Mouse (Mus musculus): ENCODE measurements around the gene Sass6. TPM values are rescaled to one million over a fixed set of nuclear protein-coding genes. Genes with fewer than 3 reads are reported as not detected.

Sass6 gene
- polyA plus RNA-seq, 1 experiment from 2014 or later = 15.5 TPM

GRCm38 (mm10) chr3:116582201-116582600, 12.6 kb upstream of the Sass6 start:
- H3K9me3 ChIP-seq (ENCODE audit: control insufficient read depth, low read length) = no peaks in the 10 kb centered on the region
- DNase-seq (ENCODE audit: low spot score) (no peak), ATAC-seq (ENCODE audit: low read depth) (no peak)
- H3K4me3 ChIP-seq (ENCODE audit: low read depth, low read length) = no peak overlapping the region
- peaks cover 66% of the 10 kb centered on the region for H3K36me3 ChIP-seq (ENCODE audit: control insufficient read depth, insufficient read depth, low read length)
- H3K4me2 ChIP-seq (ENCODE audit: low read depth, low read length) = no peak overlapping the region
- H3K9ac ChIP-seq (ENCODE audit: low read depth, low read length) = no peak overlapping the region
- H3K27ac ChIP-seq (replicated peaks; ENCODE audit: low read depth, low read length) = no peak overlapping the region
- no peaks in the 10 kb centered on the region for H3K4me1 ChIP-seq (ENCODE audit: control insufficient read depth, insufficient read depth, low read length)
- 93% methylated on average over 9 of the region's 9 CpGs for WGBS
- no peaks in the 10 kb centered on the region for H3K27me3 ChIP-seq (replicated peaks; ENCODE audit: control insufficient read depth, insufficient read depth, low read length)

GRCm38 (mm10) chr3:116594076-116594727, 580 bp upstream of the Sass6 start:
- H3K4me2 ChIP-seq (ENCODE audit: low read depth, low read length) = peak overlapping the region; percentile 52
- peak; percentile 80 for DNase-seq (ENCODE audit: low spot score)
- peak overlapping the region; percentile 71 for H3K9ac ChIP-seq (ENCODE audit: low read depth, low read length)
- ATAC-seq (ENCODE audit: low read depth) = peak; percentile 78
- 2% methylated on average over 22 of the region's 22 CpGs for whole genome bisulfite sequencing
- peaks cover 26% of the 10 kb centered on the region for H3K36me3 ChIP-seq (ENCODE audit: control insufficient read depth, insufficient read depth, low read length)
- peaks cover 7% of the 10 kb centered on the region for H3K4me1 ChIP-seq (ENCODE audit: control insufficient read depth, insufficient read depth, low read length)
- no peaks in the 10 kb centered on the region for H3K9me3 ChIP-seq (ENCODE audit: control insufficient read depth, low read length)
- H3K27me3 ChIP-seq (replicated peaks; ENCODE audit: control insufficient read depth, insufficient read depth, low read length) = no peaks in the 10 kb centered on the region
- H3K4me3 ChIP-seq (ENCODE audit: low read depth, low read length) = peak overlapping the region; percentile 69
- H3K27ac ChIP-seq (replicated peaks; ENCODE audit: low read depth, low read length) = peak overlapping the region; percentile 75

- H3K4me3 ChIP-seq (ENCODE audit: low read depth, low read length) = peak overlapping the region; percentile 69
- H3K4me2 ChIP-seq (ENCODE audit: low read depth, low read length) = peak overlapping the region; percentile 75
- H3K4me1 ChIP-seq (ENCODE audit: control insufficient read depth, insufficient read depth, low read length) = peaks cover 7% of the 10 kb centered on the region
- H3K36me3 ChIP-seq (ENCODE audit: control insufficient read depth, insufficient read depth, low read length) = peaks cover 13% of the 10 kb centered on the region
- H3K27ac ChIP-seq (replicated peaks; ENCODE audit: low read depth, low read length) = no peak overlapping the region
- no peak for DNase-seq (ENCODE audit: low spot score)
- H3K27me3 ChIP-seq (replicated peaks; ENCODE audit: control insufficient read depth, insufficient read depth, low read length) = no peaks in the 10 kb centered on the region
- WGBS = 5% methylated on average over 10 of the region's 10 CpGs
- peak overlapping the region; percentile 71 for H3K9ac ChIP-seq (ENCODE audit: low read depth, low read length)
- ATAC-seq (ENCODE audit: low read depth) = no peak
- H3K9me3 ChIP-seq (ENCODE audit: control insufficient read depth, low read length) = no peaks in the 10 kb centered on the region
These were observed 815 bp downstream of the Sass6 start for GRCm38 (mm10) chr3:116595603-116595991.

- Histone ChIP-seq H3K4me2 (ENCODE audit: low read depth, low read length) (no peak overlapping the region), H3K27me3 (replicated peaks; ENCODE audit: control insufficient read depth, insufficient read depth, low read length) (no peaks in the 10 kb centered on the region), H3K4me1 (ENCODE audit: control insufficient read depth, insufficient read depth, low read length) (peaks cover 4% of the 10 kb centered on the region), H3K4me3 (ENCODE audit: low read depth, low read length) (no peak overlapping the region), H3K9ac (ENCODE audit: low read depth, low read length) (no peak overlapping the region), H3K27ac (replicated peaks; ENCODE audit: low read depth, low read length) (no peak overlapping the region), H3K9me3 (ENCODE audit: control insufficient read depth, low read length) (no peaks in the 10 kb centered on the region), H3K36me3 (ENCODE audit: control insufficient read depth, insufficient read depth, low read length) (no peaks in the 10 kb centered on the region)
- 81% methylated on average over 2 of the region's 2 CpGs for WGBS
- no peak for ATAC-seq (ENCODE audit: low read depth)
- no peak for DNase-seq (ENCODE audit: low spot score)
These were observed 4.9 kb downstream of the Sass6 start for GRCm38 (mm10) chr3:116599705-116600104.

- Histone ChIP-seq H3K36me3 (ENCODE audit: control insufficient read depth, insufficient read depth, low read length) (no peaks in the 10 kb centered on the region), H3K4me3 (ENCODE audit: low read depth, low read length) (no peak overlapping the region), H3K9ac (ENCODE audit: low read depth, low read length) (no peak overlapping the region), H3K4me2 (ENCODE audit: low read depth, low read length) (no peak overlapping the region), H3K4me1 (ENCODE audit: control insufficient read depth, insufficient read depth, low read length) (peaks cover 2% of the 10 kb centered on the region), H3K9me3 (ENCODE audit: control insufficient read depth, low read length) (no peaks in the 10 kb centered on the region), H3K27me3 (replicated peaks; ENCODE audit: control insufficient read depth, insufficient read depth, low read length) (no peaks in the 10 kb centered on the region), H3K27ac (replicated peaks; ENCODE audit: low read depth, low read length) (no peak overlapping the region)
- ATAC-seq (ENCODE audit: low read depth) (no peak), DNase-seq (ENCODE audit: low spot score) (no peak)
- 87% methylated on average over 5 of the region's 5 CpGs for WGBS
These were observed 6.2 kb downstream of the Sass6 start for GRCm38 (mm10) chr3:116601005-116601404.

- 90% methylated on average over 5 of the region's 5 CpGs for WGBS
- H3K9ac ChIP-seq (ENCODE audit: low read depth, low read length) = no peak overlapping the region
- no peak overlapping the region for H3K4me2 ChIP-seq (ENCODE audit: low read depth, low read length)
- H3K4me3 ChIP-seq (ENCODE audit: low read depth, low read length) = no peak overlapping the region
- no peak overlapping the region for H3K27ac ChIP-seq (replicated peaks; ENCODE audit: low read depth, low read length)
- no peaks in the 10 kb centered on the region for H3K27me3 ChIP-seq (replicated peaks; ENCODE audit: control insufficient read depth, insufficient read depth, low read length)
- no peaks in the 10 kb centered on the region for H3K9me3 ChIP-seq (ENCODE audit: control insufficient read depth, low read length)
- no peaks in the 10 kb centered on the region for H3K36me3 ChIP-seq (ENCODE audit: control insufficient read depth, insufficient read depth, low read length)
- ATAC-seq (ENCODE audit: low read depth) = no peak
- no peak for DNase-seq (ENCODE audit: low spot score)
- H3K4me1 ChIP-seq (ENCODE audit: control insufficient read depth, insufficient read depth, low read length) = no peaks in the 10 kb centered on the region
These were observed 7.0 kb downstream of the Sass6 start for GRCm38 (mm10) chr3:116601781-116602180.

DNA sequence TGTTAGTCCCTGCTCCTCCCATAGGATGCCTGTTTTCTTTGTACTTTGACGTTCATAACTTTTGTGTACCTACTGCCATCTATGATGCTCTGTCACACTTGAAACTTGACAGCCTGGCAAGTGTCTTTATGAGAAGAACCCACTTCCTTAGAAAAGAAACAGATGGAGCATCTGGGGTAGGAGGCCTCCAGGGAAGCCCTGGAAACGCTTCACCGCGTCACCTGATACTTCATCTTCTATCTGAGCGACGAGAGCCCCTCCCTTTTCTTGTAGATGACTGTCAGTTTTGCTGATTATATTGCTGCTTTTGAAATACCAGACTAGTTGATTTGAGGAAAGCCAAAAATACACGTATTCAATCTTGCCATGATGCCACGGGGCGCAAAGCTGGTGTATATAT, 9.8 kb downstream of the Sass6 start:
- Histone ChIP-seq H3K36me3 (ENCODE audit: control insufficient read depth, insufficient read depth, low read length) (peaks cover 21% of the 10 kb centered on the region; the same call in 1 of the 2 replicates), H3K9me3 (ENCODE audit: control insufficient read depth, low read length) (no peaks in the 10 kb centered on the region), H3K27ac (replicated peaks; ENCODE audit: low read depth, low read length) (no peak overlapping the region), H3K9ac (ENCODE audit: low read depth, low read length) (no peak overlapping the region), H3K4me2 (ENCODE audit: low read depth, low read length) (no peak overlapping the region), H3K4me1 (ENCODE audit: control insufficient read depth, insufficient read depth, low read length) (no peaks in the 10 kb centered on the region), H3K4me3 (ENCODE audit: low read depth, low read length) (no peak overlapping the region), H3K27me3 (replicated peaks; ENCODE audit: control insufficient read depth, insufficient read depth, low read length) (no peaks in the 10 kb centered on the region)
- peak; percentile 7 for DNase-seq (ENCODE audit: low spot score)
- WGBS = 64% methylated on average over 9 of the region's 9 CpGs
- no peak for ATAC-seq (ENCODE audit: low read depth)

DNA sequence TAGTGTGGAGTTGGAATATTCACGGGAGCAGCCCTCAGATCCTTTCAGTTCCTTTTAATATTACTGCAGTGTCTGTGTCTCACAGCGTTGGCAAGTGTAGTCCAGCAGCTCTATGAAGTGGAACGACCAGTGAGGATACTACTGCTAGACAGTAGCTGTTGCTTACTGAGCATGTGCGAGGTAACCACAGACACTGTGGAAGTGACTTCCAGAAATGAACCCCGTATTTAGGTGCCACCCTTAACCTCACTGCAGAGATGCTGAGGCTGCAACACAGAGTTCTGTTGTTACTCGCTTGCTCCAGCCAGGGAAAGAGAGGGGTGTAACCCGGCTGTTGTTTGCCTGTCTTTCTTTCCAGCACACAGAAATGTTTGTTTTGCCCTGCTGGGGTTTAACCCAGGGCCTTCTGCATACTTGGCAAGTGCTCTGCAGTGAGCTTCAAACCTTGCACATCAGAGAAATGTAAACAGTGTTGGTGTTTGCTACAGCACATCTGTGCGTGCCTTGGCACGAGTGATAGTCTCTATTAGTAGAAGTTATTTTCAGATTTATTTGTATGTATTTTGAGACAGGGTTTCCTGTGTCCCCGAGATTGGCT, 19.6 kb downstream of the Sass6 start, which contains the start of gene Trmt13:
Gene Trmt13 (minus strand): TSS at position 293 of the 598 bp plus-strand sequence.
- Histone ChIP-seq H3K4me3 (ENCODE audit: low read depth, low read length) (no peak within 1 kb of the TSS), H3K27me3 (replicated peaks; ENCODE audit: control insufficient read depth, insufficient read depth, low read length) (no peaks in the 10 kb centered on the region), H3K9ac (ENCODE audit: low read depth, low read length) (no peak within 1 kb of the TSS), H3K27ac (replicated peaks; ENCODE audit: low read depth, low read length) (no peak within 1 kb of the TSS), H3K9me3 (ENCODE audit: control insufficient read depth, low read length) (no peaks in the 10 kb centered on the region), H3K4me1 (ENCODE audit: control insufficient read depth, insufficient read depth, low read length) (no peaks in the 10 kb centered on the region), H3K36me3 (ENCODE audit: control insufficient read depth, insufficient read depth, low read length) (peaks cover 56% of the 10 kb centered on the region), H3K4me2 (ENCODE audit: low read depth, low read length) (no peak within 1 kb of the TSS)
- peak; percentile 55 for ATAC-seq (ENCODE audit: low read depth)
- peak; percentile 47 for DNase-seq (ENCODE audit: low spot score)
- WGBS = 84% methylated on average over 10 of the region's 10 CpGs

All from embryonic facial prominence, embryonic 14.5 days (tissue).